Mouse (Mus musculus) neutrophil, adult 65 days (primary cell): ENCODE measurements around the gene Olfr1252. TPM values are rescaled to one million over a fixed set of nuclear protein-coding genes. Genes with fewer than 3 reads are reported as not detected.

Experiments
- total RNA-seq: library from RNA; stranded (reverse); gene quantifications from 2 replicates; pipeline ENCODE4 v1.2.4, GENCODE M21; 2023

Olfr1252 gene
- not detected in 2 replicates for total RNA-seq

GRCm38 (mm10) chr2:89724912-89725311 is at the start of gene Olfr1252:
Gene Olfr1252, minus strand, starts transcription at chr2:89725012.

GRCm38 (mm10) chr2:89756990-89757389 is 32.2 kb upstream of the Olfr1252 start, which contains the start of gene Olfr1253:
Gene Olfr1253, minus strand, starts transcription at chr2:89757090.

GRCm38 (mm10) chr2:89671836-89672235 is 53.0 kb downstream of the Olfr1252 start, which contains the start of gene Olfr1251:
Gene Olfr1251, minus strand, starts transcription at chr2:89671936.

Other genes starting within 250 kb of the Olfr1252 start
- not detected in 2 replicates for gene Olfr1241, start 237.9 kb downstream of the Olfr1252 start, total RNA-seq
- gene Olfr1242, start 226.7 kb downstream of the Olfr1252 start, total RNA-seq, result not detected in 2 replicates
- not detected in 2 replicates for gene Olfr1243, start 193.5 kb downstream of the Olfr1252 start, total RNA-seq
- gene Olfr1245, start 146.6 kb downstream of the Olfr1252 start, total RNA-seq, result not detected in 2 replicates
- gene Olfr1246, start 131.9 kb downstream of the Olfr1252 start, total RNA-seq, result not detected in 2 replicates
- 0.20 and 0.51 TPM in 2 replicates for gene Olfr1247, start 110.9 kb downstream of the Olfr1252 start, total RNA-seq
- gene Olfr1248, start 106.8 kb downstream of the Olfr1252 start, total RNA-seq, result not detected in 2 replicates
- gene Olfr1249, start 90.0 kb downstream of the Olfr1252 start, total RNA-seq, result not detected in 2 replicates
- not detected in 2 replicates for gene Olfr1250, start 63.5 kb downstream of the Olfr1252 start, total RNA-seq
- not detected in 2 replicates for gene Olfr1251, start 53.1 kb downstream of the Olfr1252 start, total RNA-seq
- not detected in 2 replicates for gene Olfr1253, start 32.1 kb upstream of the Olfr1252 start, total RNA-seq
- not detected in 2 replicates for gene Olfr1254, start 68.6 kb upstream of the Olfr1252 start, total RNA-seq
- not detected in 2 replicates for gene Olfr1255, start 87.0 kb upstream of the Olfr1252 start, total RNA-seq
- not detected in 2 replicates for gene Olfr1256, start 116.5 kb upstream of the Olfr1252 start, total RNA-seq
- not detected in 2 replicates for gene Olfr48, start 123.2 kb upstream of the Olfr1252 start, total RNA-seq
- not detected in 2 replicates for gene Olfr1257, start 153.4 kb upstream of the Olfr1252 start, total RNA-seq
- not detected in 2 replicates for gene Olfr1258, start 202.3 kb upstream of the Olfr1252 start, total RNA-seq
- gene Olfr1259, start 223.7 kb upstream of the Olfr1252 start, total RNA-seq, result not detected in 2 replicates
- not detected in 2 replicates for gene Olfr1260, start 249.3 kb upstream of the Olfr1252 start, total RNA-seq